Mouse (Mus musculus): ENCODE measurements around the gene Bahd1.

DNA sequence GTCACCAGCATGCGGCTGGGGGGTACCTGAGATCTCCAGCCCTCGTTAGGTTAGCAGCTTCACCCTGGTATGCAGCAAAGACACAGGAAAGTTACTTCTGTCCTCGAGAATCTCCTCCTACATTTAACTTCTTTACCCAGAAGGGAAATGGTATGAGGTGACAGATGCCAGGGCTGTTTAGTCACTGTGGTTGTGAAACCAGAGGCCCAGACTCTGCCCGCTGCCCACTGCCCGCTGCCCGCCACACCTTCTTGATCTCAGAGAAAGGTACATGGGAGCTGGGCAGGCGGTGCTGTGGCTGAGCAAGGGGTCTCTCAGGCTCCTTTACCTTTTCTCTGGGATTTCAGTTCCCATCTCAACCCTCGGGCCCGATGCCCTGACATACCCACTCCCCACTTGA, 23.7 kb upstream of the Bahd1 start:
- no peak for TF ChIP-seq CTCF (IDR thresholded peaks at IDR 0.05; ENCODE audit: control insufficient read depth, insufficient read depth, insufficient replicate concordance, low read depth, low read length)
- TF ChIP-seq POLR2A (IDR thresholded peaks at IDR 0.05; ENCODE audit: control insufficient read depth, low read depth, low read length), result no peak
